Mouse (Mus musculus) CD4-positive helper T cell, adult 2 months (primary cell): ENCODE measurements around the gene Dmkn.
"Not testable (repeated sequence)": the region's sequence is repeated elsewhere in the genome, so short reads cannot be mapped to it uniquely, and the experiment has no call there.

Experiments
- DNase-seq: peaks from one replicate; pipeline ENCODE4 v3.0.0-alpha.2; 2012; ENCODE audit warnings: low read depth, missing footprints, low spot score

The Dmkn gene

GRCm38 (mm10) chr7:30812291-30812807, 48.8 kb downstream of the Dmkn start:
- DNase-seq: no peak

- DNase-seq: no peak
These were observed 56.6 kb downstream of the Dmkn start for GRCm38 (mm10) chr7:30820131-30820530.

DNA sequence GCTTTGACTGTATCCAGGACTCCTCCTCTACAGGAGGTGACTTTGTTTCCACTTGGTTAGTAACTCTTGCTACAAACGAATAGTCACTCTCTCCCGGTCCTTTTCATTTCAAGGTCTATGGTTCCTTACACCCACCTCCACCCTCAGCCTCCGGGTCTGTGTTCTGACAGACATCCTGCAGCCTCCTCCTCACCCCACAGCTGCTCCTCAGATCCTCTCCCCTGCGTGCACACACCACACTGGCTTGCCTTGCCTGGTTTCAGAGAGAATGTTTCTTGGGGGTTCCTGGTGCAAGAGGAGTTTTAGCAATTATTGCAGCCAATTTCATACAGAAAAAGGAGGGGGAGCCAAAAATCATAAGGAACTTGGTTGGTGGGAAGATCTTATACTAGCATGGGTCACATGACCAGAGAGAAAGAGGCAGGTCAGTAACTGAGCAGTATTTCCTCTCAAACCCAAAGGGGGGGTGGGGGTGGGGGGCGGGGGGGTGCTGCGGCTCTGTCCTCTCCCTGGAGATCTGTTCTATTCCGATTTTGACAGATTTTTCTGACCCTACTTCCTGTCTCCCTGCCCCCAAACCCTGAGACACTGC, 57.4 kb downstream of the Dmkn start:
- no peak for DNase-seq

GRCm38 (mm10) chr7:30821532-30821931, 58.0 kb downstream of the Dmkn start:
- DNase-seq: no peak

DNA sequence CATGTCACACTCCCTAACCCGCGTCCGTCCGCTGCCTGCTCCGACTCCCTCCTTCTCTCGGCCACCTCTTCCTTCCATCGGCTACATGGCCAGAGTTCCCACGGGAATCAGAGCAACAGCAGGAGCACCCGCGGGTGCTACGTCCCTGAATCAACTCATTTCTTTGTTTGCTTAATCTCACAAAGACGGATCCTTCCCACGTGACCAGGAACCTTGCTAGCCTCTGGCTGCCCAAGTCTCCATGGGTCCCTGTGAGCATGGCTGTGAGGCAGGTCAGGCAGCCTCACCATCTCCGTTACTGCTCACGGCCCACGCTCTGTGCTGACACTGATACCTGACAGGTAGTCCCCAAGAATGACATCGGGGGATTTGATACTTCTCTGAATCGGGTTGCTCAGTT, 60.1 kb downstream of the Dmkn start, which contains the start of gene Ffar2:
Gene Ffar2 (minus strand): TSS at position 101 of the 400 bp plus-strand sequence.
- DNase-seq: no peak

- no peak for DNase-seq
These were observed 60.8 kb downstream of the Dmkn start for GRCm38 (mm10) chr7:30824306-30824705.

- no peak for DNase-seq
These were observed 63.1 kb downstream of the Dmkn start for GRCm38 (mm10) chr7:30826660-30827059.

GRCm38 (mm10) chr7:30828871-30829270, 65.3 kb downstream of the Dmkn start:
- DNase-seq: not testable (repeated sequence)

DNA sequence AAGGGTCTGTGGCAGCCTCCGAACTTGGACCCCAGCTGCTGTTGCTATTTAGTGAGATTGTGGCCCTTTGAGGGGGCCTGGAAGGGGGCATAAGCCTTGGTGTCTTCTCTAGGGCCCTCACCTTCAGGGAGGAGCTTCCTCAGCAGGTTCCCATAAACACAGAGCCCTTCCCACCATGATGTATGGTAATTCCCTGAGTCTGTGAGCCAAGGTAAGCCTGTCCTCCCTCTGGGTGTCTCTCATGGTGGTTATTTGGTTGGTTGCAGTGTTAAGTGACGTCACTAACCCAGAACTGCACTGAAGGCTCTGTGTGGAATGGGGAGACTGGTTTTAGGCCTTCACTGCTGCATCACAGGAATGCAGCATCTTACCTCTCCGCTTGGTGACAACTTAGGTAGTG, 65.9 kb downstream of the Dmkn start:
- no peak for DNase-seq
